Mouse (Mus musculus) lung, embryonic 16.5 days (tissue): ENCODE results near the gene Lcmt1. TPM values are rescaled to one million over a fixed set of nuclear protein-coding genes. Genes with fewer than 3 reads are reported as not detected.

Source experiments
- ATAC-seq: fragments of 200-750 bp; cut with Nextera tagmentation; 2 replicates; pipeline ENCODE4 v1.8.0; 2017; ENCODE audit warnings: low read depth, mild to moderate bottlenecking, moderate library complexity
- H3K27ac ChIP-seq: fragments of 300-500 bp; sonication (generic); 2 replicates; pipeline ENCODE4 v1.5.1; 2014; ENCODE audit warnings: mild to moderate bottlenecking, control low read depth, low read length
- H3K27me3 ChIP-seq: fragments of 300-500 bp; sonication (generic); 2 replicates; pipeline ENCODE4 v1.6.1; 2014; ENCODE audit warnings: low read depth, low read length, mixed read lengths; ENCODE audit not compliant: control insufficient read depth, insufficient read depth
- H3K36me3 ChIP-seq: fragments of 300-500 bp; sonication (generic); 2 replicates; pipeline ENCODE4 v1.6.1; 2014; ENCODE audit warnings: low read length; ENCODE audit not compliant: control insufficient read depth, insufficient read depth
- H3K4me1 ChIP-seq: fragments of 300-500 bp; sonication (generic); replicated peaks from 2 replicates; pipeline ENCODE4 v1.6.1; 2014; ENCODE audit warnings: low read length, mixed read lengths; ENCODE audit not compliant: control insufficient read depth, insufficient read depth
- H3K4me2 ChIP-seq: fragments of 300-500 bp; sonication (generic); 2 replicates; pipeline ENCODE4 v1.6.1; 2014; ENCODE audit warnings: low read depth, low read length, control low read depth
- H3K4me3 ChIP-seq: fragments of 300-500 bp; sonication (generic); 2 replicates; pipeline ENCODE4 v1.5.1; 2014; ENCODE audit warnings: mild to moderate bottlenecking, low read length, control low read depth
- H3K9ac ChIP-seq: fragments of 300-500 bp; sonication (generic); 2 replicates; pipeline ENCODE4 v1.6.1; 2014; ENCODE audit warnings: low read length, control low read depth
- H3K9me3 ChIP-seq: fragments of 300-500 bp; sonication (generic); 2 replicates; pipeline ENCODE4 v1.6.1; 2016; ENCODE audit warnings: low read length; ENCODE audit not compliant: control insufficient read depth
- WGBS: fragments of 180-500 bp; shearing (Covaris S2); extraction: QIAGEN DNeasy Blood & Tissue Kit; methylation state at CpG from one replicate; pipeline ENCODE4 v1.1.7; 2014; 5-methylcytosine and 5-hydroxymethylcytosine counted together
- polyA plus RNA-seq: library from polyadenylated mRNA; unstranded; fragments of >200 nt; fragmentation: Nextera tagmentation; extraction: Ambion mirVana; gene quantifications from 2 replicates; pipeline ENCODE4 v1.2.1, GENCODE M21; 2015

Gene Lcmt1
- polyA plus RNA-seq, 1 experiment from 2014 or later = 40.9 TPM

- Histone ChIP-seq H3K4me2 (no peak overlapping the region), H3K27ac (no peak overlapping the region), H3K9ac (no peak overlapping the region), H3K4me3 (no peak overlapping the region), H3K9me3 (no peaks in the 10 kb centered on the region), H3K4me1 (no peaks in the 10 kb centered on the region), H3K27me3 (no peaks in the 10 kb centered on the region), H3K36me3 (no peaks in the 10 kb centered on the region; the same call in 1 of the 2 replicates)
- no peak; the same call in 1 of the 2 replicates for ATAC-seq
- 71% methylated on average over 6 of the region's 6 CpGs for WGBS
Measured at GRCm38 (mm10) chr7:123425134-123425757, 55.7 kb downstream of the Lcmt1 start.

GRCm38 (mm10) chr7:123429624-123430410 is 60.2 kb downstream of the Lcmt1 start:
- Histone ChIP-seq H3K4me2 (no peak overlapping the region), H3K4me3 (no peak overlapping the region), H3K9ac (no peak overlapping the region), H3K36me3 (no peaks in the 10 kb centered on the region; the same call in 1 of the 2 replicates), H3K4me1 (no peaks in the 10 kb centered on the region), H3K27me3 (no peaks in the 10 kb centered on the region), H3K9me3 (no peaks in the 10 kb centered on the region), H3K27ac (no peak overlapping the region)
- WGBS = 56% methylated on average over 8 of the region's 8 CpGs
- ATAC-seq = no peak

GRCm38 (mm10) chr7:123430411-123430705 is 60.8 kb downstream of the Lcmt1 start:
- WGBS = 62% methylated on average over 4 of the region's 4 CpGs
- Histone ChIP-seq H3K36me3 (no peaks in the 10 kb centered on the region; the same call in 1 of the 2 replicates), H3K27ac (no peak overlapping the region), H3K4me1 (no peaks in the 10 kb centered on the region), H3K4me2 (no peak overlapping the region), H3K27me3 (no peaks in the 10 kb centered on the region), H3K9ac (no peak overlapping the region), H3K9me3 (no peaks in the 10 kb centered on the region), H3K4me3 (no peak overlapping the region)
- no peak for ATAC-seq

GRCm38 (mm10) chr7:123431206-123431605 is 61.6 kb downstream of the Lcmt1 start:
- ATAC-seq = no peak
- WGBS = 80% methylated on average over 4 of the region's 4 CpGs
- Histone ChIP-seq H3K9ac (no peak overlapping the region), H3K4me1 (no peaks in the 10 kb centered on the region), H3K27ac (no peak overlapping the region), H3K4me3 (no peak overlapping the region), H3K36me3 (no peaks in the 10 kb centered on the region; the same call in 1 of the 2 replicates), H3K9me3 (no peaks in the 10 kb centered on the region), H3K4me2 (no peak overlapping the region), H3K27me3 (no peaks in the 10 kb centered on the region)

GRCm38 (mm10) chr7:123442079-123442478 is 72.5 kb downstream of the Lcmt1 start:
- ATAC-seq = no peak
- Histone ChIP-seq H3K27ac (no peak overlapping the region), H3K4me3 (no peak overlapping the region), H3K36me3 (no peaks in the 10 kb centered on the region), H3K27me3 (no peaks in the 10 kb centered on the region), H3K4me1 (no peaks in the 10 kb centered on the region), H3K9ac (no peak overlapping the region), H3K4me2 (no peak overlapping the region), H3K9me3 (no peaks in the 10 kb centered on the region; the same call in 1 of the 2 replicates)
- 50% methylated on average over 1 of the region's 1 CpGs for WGBS

- no peak for ATAC-seq
- no peaks in the 10 kb centered on the region for H3K36me3 ChIP-seq
- H3K27ac ChIP-seq = no peak overlapping the region
- no peaks in the 10 kb centered on the region for H3K9me3 ChIP-seq
- no peak overlapping the region for H3K4me2 ChIP-seq
- 73% methylated on average over 2 of the region's 2 CpGs for whole genome bisulfite sequencing
- no peak overlapping the region for H3K9ac ChIP-seq
- H3K27me3 ChIP-seq = no peaks in the 10 kb centered on the region
- H3K4me1 ChIP-seq = no peaks in the 10 kb centered on the region
- no peak overlapping the region for H3K4me3 ChIP-seq
Measured at GRCm38 (mm10) chr7:123448794-123449193, 79.2 kb downstream of the Lcmt1 start.

- H3K4me2 ChIP-seq = no peak overlapping the region
- H3K36me3 ChIP-seq = no peaks in the 10 kb centered on the region
- H3K9ac ChIP-seq = no peak overlapping the region
- ATAC-seq = no peak
- H3K4me3 ChIP-seq = no peak overlapping the region
- no peaks in the 10 kb centered on the region for H3K9me3 ChIP-seq
- no peaks in the 10 kb centered on the region for H3K4me1 ChIP-seq
- 68% methylated on average over 10 of the region's 10 CpGs for WGBS
- H3K27me3 ChIP-seq = no peaks in the 10 kb centered on the region
- H3K27ac ChIP-seq = no peak overlapping the region
Measured at GRCm38 (mm10) chr7:123449676-123450075, 80.1 kb downstream of the Lcmt1 start.

GRCm38 (mm10) chr7:123450515-123450914 is 80.9 kb downstream of the Lcmt1 start:
- no peak overlapping the region for H3K4me2 ChIP-seq
- ATAC-seq = no peak
- H3K4me3 ChIP-seq = no peak overlapping the region
- no peak overlapping the region for H3K27ac ChIP-seq
- H3K9ac ChIP-seq = no peak overlapping the region
- no peaks in the 10 kb centered on the region for H3K36me3 ChIP-seq
- no peaks in the 10 kb centered on the region for H3K9me3 ChIP-seq
- WGBS = 74% methylated on average over 2 of the region's 2 CpGs
- no peaks in the 10 kb centered on the region for H3K4me1 ChIP-seq
- no peaks in the 10 kb centered on the region for H3K27me3 ChIP-seq

GRCm38 (mm10) chr7:123452551-123452950 is 83.0 kb downstream of the Lcmt1 start:
- no peaks in the 10 kb centered on the region for H3K9me3 ChIP-seq
- H3K27ac ChIP-seq = no peak overlapping the region
- no peak for ATAC-seq
- no peaks in the 10 kb centered on the region for H3K27me3 ChIP-seq
- no peak overlapping the region for H3K4me3 ChIP-seq
- H3K9ac ChIP-seq = no peak overlapping the region
- H3K4me1 ChIP-seq = no peaks in the 10 kb centered on the region
- H3K36me3 ChIP-seq = no peaks in the 10 kb centered on the region
- H3K4me2 ChIP-seq = no peak overlapping the region
- WGBS = 40% methylated on average over 6 of the region's 6 CpGs
